Mouse (Mus musculus): ENCODE results near the gene Gm20532.

Gene Gm20532

DNA sequence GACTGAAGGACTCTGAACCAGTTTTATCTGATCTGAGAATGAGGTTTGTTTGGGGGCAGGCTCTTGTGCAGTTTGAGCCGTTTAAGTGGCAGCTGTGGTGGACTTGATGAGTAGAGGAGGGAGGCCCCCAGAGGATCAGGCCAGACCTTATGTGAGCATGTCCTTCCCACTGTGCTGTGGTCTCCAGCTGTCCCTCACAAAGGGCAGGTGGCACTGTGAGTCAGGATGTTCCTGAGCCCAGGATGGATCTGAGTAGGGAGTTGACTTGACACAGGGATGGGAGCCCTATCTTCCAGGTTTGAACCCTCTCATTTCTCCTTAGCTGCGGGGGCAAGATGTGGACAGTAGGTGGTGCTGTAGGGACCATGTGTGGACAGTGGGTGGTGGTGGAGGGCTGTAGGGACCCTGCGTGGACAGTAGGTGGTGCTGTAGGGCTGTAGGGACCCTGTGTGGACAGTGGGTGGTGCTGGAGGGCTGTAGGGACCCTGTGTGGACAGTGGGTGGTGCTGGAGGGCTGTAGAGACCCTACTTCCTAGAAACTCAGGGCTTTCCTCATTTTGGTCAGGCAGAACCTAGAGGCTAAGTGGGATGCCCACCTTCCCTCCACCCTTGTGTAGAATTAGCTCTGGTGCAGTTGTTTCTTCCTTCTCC lies 60.3 kb downstream of the Gm20532 start:
- DNase-seq (ENCODE audit: low spot score in 2 of 2): peak; percentile 71 to 73

DNA sequence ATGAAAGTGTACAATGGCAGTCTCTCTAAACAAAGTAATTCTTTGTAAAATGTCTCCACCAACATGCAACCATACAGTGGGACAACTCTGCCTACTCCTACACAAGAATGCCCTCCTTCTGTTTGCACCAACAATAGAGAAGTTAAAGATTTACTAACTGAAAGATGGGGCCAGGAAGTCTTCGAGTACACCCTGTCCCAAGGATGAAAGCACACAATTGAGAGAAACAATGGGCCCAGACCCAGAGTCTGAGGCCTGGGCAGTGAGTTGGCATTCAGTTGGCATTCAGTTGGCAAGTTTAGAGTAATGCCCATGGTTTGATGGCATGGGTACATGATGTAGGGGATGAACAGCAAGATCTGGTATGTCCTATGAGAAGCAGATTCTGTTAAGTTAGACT lies 68.2 kb downstream of the Gm20532 start:
- DNase-seq (ENCODE audit: low spot score in 2 of 2): no peak

DNA sequence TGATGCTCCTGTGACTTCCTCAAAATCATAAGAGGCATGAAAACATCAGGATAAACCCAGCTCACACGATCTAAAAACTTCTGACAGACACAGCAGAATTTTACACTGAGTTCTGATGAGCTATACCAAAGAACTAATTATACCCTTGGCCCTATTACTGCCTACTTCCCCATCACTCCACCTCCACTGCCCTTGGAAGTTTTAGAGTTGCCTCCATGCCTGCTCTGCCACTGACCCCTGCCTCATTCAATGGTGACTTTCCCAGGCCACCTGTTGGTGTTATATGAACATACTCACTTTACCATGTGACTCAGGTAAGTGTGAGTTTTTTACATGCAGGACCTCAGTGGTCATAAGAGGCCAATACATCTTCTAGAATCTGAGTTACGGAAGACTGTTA lies 71.0 kb downstream of the Gm20532 start:
- no peak for DNase-seq (ENCODE audit: low spot score in 2 of 2)

DNA sequence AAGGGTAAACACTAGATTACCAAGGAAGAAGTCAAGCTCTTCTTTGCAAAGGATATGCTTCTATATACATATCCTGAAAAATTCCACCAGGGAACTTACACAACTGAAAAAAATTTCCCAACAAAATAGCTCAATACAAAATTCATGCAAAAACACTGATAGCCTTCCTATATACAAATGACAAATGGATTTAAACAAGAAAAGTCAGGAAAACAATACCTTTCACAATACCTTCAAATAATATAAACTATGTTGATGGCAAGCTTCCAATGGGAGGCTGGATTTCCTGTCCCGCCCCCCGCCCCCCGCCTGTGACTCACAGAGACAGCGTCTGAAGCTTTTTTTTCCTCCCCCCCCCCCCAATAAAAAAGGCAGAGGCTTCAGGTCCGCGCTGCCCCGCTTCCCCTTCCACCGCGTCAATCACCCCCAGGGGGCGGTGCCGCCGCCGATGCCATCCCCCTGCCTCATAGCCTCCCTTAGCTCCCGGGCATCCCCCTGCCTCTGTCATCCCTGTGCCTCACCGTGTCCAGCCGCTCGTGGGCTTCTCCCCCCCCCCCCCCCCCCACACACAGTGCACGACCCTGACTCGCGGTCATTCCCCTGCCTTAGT lies 74.8 kb downstream of the Gm20532 start:
- DNase-seq (ENCODE audit: low spot score in 2 of 2): no peak

DNA sequence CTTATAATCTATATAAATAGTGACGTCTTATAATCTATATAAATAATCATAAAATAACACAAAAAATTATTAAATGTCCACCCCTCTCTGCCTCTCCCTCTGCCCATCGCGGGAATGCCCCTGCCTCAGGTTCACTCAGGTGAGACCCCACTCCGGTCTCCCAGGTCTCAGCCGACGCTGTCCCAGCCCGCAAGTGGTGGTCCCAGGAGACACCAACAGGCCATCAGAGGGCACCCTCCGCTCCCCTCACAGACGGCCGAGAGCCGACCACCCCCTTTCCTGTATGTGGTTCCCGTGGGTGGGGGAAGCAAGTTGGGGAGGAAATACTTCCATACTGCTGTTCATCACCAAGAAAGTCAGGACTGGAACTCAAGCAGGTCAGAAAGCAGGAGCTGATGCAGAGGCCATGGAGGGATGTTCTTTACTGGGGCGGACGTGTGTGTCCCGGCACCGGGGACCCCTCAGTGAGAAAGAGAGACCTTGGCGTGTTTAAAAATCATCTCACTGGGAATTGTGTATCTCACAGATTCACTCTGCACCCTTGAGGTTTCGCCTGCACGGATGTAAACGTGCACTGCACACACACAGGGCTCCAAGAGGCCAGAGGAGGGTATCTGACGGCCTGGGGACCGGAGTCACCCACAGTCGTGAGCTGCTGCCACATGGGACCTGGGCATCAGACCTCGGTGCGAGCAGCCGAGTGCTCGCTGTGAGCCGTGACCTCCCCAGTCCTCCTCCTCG lies 75.5 kb downstream of the Gm20532 start:
- no peak for DNase-seq (ENCODE audit: low spot score in 2 of 2)

DNA sequence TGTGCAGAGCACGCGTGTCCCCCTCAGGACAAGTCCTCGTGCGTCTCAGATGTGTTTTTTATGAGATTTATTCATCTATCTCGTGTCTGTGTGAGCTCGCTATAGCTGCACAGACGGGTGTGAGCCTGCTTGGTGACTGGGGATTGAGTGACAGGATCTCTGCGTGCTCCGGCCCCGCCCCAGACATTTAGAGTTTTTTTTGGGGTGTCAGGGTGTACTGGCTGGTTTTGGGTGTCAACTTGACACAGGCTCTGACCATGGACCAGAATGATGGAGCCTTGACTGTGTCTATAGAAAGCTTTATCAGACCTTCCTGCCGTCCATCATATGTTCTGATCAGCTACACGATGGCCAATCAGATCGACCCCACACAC lies 76.1 kb downstream of the Gm20532 start:
- no peak for DNase-seq (ENCODE audit: low spot score in 2 of 2)

DNA sequence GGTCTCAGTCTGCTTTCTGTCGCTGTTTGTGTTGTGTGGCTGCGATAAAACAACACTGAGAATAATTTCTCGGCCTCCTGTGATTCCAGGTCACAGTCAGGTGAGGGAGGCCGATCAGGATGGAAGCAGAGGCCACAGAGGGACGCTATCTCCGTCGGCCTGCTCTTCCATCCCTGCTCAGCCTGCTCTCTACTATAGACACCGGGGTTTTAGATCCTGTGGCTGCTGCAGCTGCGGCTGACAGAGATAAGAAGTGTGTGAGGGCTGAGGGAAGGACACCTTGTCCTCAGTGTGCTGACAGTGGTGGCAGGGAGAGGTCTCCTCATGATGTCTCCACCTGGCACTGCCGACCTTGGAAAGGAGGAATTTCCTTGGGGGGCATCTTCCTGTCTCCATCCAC lies 76.7 kb downstream of the Gm20532 start:
- DNase-seq (ENCODE audit: low spot score in 2 of 2): no peak

DNA sequence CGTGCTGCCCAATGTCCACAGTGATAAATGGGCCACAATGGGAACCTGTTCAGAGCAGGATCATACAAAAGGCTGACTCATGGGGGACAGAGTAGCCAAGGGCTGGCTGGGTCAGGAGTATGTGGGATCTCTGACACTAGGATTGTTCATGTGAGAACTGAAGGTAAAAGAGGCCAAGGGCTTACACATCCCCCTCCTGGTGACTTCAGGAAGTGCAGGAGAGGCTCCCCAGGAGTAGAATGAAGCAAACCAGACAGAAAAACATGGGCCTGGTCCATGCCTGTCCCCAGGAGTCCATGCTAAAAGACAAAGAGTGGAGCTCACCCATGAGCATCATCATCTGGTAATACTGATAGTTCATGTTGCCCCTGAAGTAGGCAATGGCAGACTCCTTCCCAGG lies 77.1 kb downstream of the Gm20532 start:
- DNase-seq (ENCODE audit: low spot score in 2 of 2): peak in 1 of 2 experiments; percentile 67

DNA sequence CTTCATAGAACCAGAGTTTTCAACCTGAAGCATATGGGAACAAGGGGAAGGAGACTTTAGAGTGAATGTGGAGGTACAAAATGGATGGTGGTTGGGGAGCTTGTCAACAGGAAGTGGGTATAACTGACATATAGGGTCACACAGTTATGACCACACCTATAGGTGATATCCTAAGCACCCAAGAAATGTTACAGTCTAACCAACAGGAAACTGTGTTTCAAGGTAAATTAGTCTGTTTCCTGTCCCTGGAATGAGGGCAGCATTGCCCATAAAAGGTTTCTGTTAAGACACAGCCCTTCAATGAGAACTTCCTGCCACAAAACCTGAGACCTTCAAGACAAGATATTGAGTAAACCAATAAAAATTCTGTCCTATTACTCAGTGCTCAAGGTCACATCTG lies 82.3 kb downstream of the Gm20532 start:
- no peak for DNase-seq (ENCODE audit: low spot score in 2 of 2)

DNA sequence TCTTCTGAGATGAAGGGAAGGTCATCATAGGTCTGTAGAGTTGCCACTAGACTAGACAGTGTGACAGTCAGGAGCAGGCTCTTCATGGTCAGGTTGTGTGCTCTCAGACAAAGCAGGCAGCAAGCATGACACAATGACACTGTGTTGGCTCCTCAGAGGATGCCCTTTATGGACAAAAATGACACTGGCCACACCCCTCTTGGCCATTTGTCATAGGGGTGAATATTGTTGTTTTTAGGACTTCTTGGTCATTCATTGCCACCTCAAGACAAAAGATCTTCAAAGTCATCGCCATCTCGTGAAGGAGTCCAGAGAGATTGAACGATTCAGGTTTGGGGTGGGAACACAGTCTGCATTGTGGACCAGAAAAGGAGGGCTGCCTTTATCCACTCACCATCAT lies 84.7 kb downstream of the Gm20532 start, which contains the start of gene Lcn4:
Gene Lcn4, minus strand, starts transcription at position 101 of the 400 bp plus-strand sequence.
- DNase-seq (ENCODE audit: low spot score in 2 of 2): no peak

Data from urinary bladder, postnatal 4 days (tissue).